Mouse (Mus musculus): ENCODE measurements at regions not wholly inside any gene's neighbourhood (a gene's known extent, or its start where the extent isn't known, plus 50 kb on each side); places are given as distances from the start of the nearest gene placed in this dataset.

- Histone ChIP-seq H3K4me1 (replicated peaks) (no peaks in the 10 kb centered on the region), H3K27ac (no peak overlapping the region), H3K9me3 (no peaks in the 10 kb centered on the region), H3K27me3 (replicated peaks) (no peaks in the 10 kb centered on the region), H3K4me3 (replicated peaks) (no peak overlapping the region), H3K9ac (no peak overlapping the region), H3K4me2 (replicated peaks) (no peak overlapping the region), H3K36me3 (no peaks in the 10 kb centered on the region)
- ATAC-seq, result no peak
- 35% methylated on average over 4 of the region's 4 CpGs for WGBS
Measured at GRCm38 (mm10) chr1:193568586-193569174, 198.6 kb upstream of the Camk1g start.

GRCm38 (mm10) chr1:193567217-193567616 lies 197.1 kb upstream of the Camk1g start:
- 57% methylated on average over 1 of the region's 1 CpGs for WGBS
- Histone ChIP-seq H3K36me3 (no peaks in the 10 kb centered on the region), H3K9me3 (no peaks in the 10 kb centered on the region), H3K4me2 (replicated peaks) (no peak overlapping the region), H3K9ac (no peak overlapping the region), H3K4me1 (replicated peaks) (no peaks in the 10 kb centered on the region), H3K27me3 (replicated peaks) (no peaks in the 10 kb centered on the region), H3K4me3 (replicated peaks) (no peak overlapping the region), H3K27ac (no peak overlapping the region)
- no peak for ATAC-seq

- WGBS, result 67% methylated on average over 3 of the region's 3 CpGs
- Histone ChIP-seq H3K9ac (no peak overlapping the region), H3K4me2 (replicated peaks) (no peak overlapping the region), H3K4me1 (replicated peaks) (no peaks in the 10 kb centered on the region), H3K9me3 (no peaks in the 10 kb centered on the region), H3K27ac (no peak overlapping the region), H3K4me3 (replicated peaks) (no peak overlapping the region), H3K36me3 (no peaks in the 10 kb centered on the region), H3K27me3 (replicated peaks) (no peaks in the 10 kb centered on the region)
- ATAC-seq, result no peak
Measured at GRCm38 (mm10) chr1:193564225-193564624, 194.1 kb upstream of the Camk1g start.

- Histone ChIP-seq H3K4me2 (replicated peaks) (no peak overlapping the region), H3K9ac (no peak overlapping the region), H3K4me1 (replicated peaks) (0 out of 2 replicates have a peak, but pooled peaks cover 2% of the 10 kb centered on the region), H3K27ac (no peak overlapping the region), H3K4me3 (replicated peaks) (no peak overlapping the region), H3K9me3 (no peaks in the 10 kb centered on the region), H3K27me3 (replicated peaks) (no peaks in the 10 kb centered on the region), H3K36me3 (no peaks in the 10 kb centered on the region)
- no peak for ATAC-seq
- WGBS, result 88% methylated on average over 2 of the region's 2 CpGs
Measured at GRCm38 (mm10) chr1:193562242-193562641, 192.1 kb upstream of the Camk1g start.

- Histone ChIP-seq H3K4me3 (replicated peaks) (no peak overlapping the region), H3K9ac (no peak overlapping the region), H3K9me3 (no peaks in the 10 kb centered on the region), H3K4me1 (replicated peaks) (0 out of 2 replicates have a peak, but pooled peaks cover 2% of the 10 kb centered on the region), H3K27me3 (replicated peaks) (no peaks in the 10 kb centered on the region), H3K36me3 (no peaks in the 10 kb centered on the region), H3K27ac (no peak overlapping the region), H3K4me2 (replicated peaks) (no peak overlapping the region)
- 28% methylated on average over 4 of the region's 4 CpGs for WGBS
- ATAC-seq, result no peak
Measured at GRCm38 (mm10) chr1:193558122-193558521, 188.0 kb upstream of the Camk1g start.

- 81% methylated on average over 3 of the region's 3 CpGs for WGBS
- H3K27me3 ChIP-seq (replicated peaks), result no peaks in the 10 kb centered on the region
- no peak for ATAC-seq
Measured at GRCm38 (mm10) chr1:193554731-193555130, 184.6 kb upstream of the Camk1g start.

GRCm38 (mm10) chr1:193552348-193552747 lies 182.2 kb upstream of the Camk1g start:
- Histone ChIP-seq H3K27ac (no peak overlapping the region), H3K36me3 (no peaks in the 10 kb centered on the region), H3K4me2 (replicated peaks) (no peak overlapping the region), H3K9ac (no peak overlapping the region), H3K4me1 (replicated peaks) (0 out of 2 replicates have a peak, but pooled peaks cover 2% of the 10 kb centered on the region), H3K27me3 (replicated peaks) (no peaks in the 10 kb centered on the region), H3K9me3 (no peaks in the 10 kb centered on the region), H3K4me3 (replicated peaks) (no peak overlapping the region)
- ATAC-seq, result no peak
- 63% methylated on average over 2 of the region's 2 CpGs for WGBS

More at GRCm38 (mm10) chr1:193554731-193555130, 184.6 kb upstream of the Camk1g start:
- no peak overlapping the region for H3K9ac ChIP-seq
- no peak overlapping the region for H3K4me2 ChIP-seq (replicated peaks)
- no peak overlapping the region for H3K27ac ChIP-seq
- H3K4me3 ChIP-seq (replicated peaks), result no peak overlapping the region
- H3K36me3 ChIP-seq, result no peaks in the 10 kb centered on the region
- H3K9me3 ChIP-seq, result no peaks in the 10 kb centered on the region
- H3K4me1 ChIP-seq (replicated peaks), result 0 out of 2 replicates have a peak, but pooled peaks cover 5% of the 10 kb centered on the region

GRCm38 (mm10) chr1:193551340-193551739 lies 181.2 kb upstream of the Camk1g start:
- H3K27ac ChIP-seq, result no peak overlapping the region
- no peak overlapping the region for H3K4me2 ChIP-seq (replicated peaks)
- no peaks in the 10 kb centered on the region for H3K36me3 ChIP-seq
- no peak overlapping the region for H3K4me3 ChIP-seq (replicated peaks)
- no peaks in the 10 kb centered on the region for H3K9me3 ChIP-seq
- 62% methylated on average over 1 of the region's 1 CpGs for WGBS
- 0 out of 2 replicates have a peak, but pooled peaks cover 2% of the 10 kb centered on the region for H3K4me1 ChIP-seq (replicated peaks)
- H3K27me3 ChIP-seq (replicated peaks), result no peaks in the 10 kb centered on the region
- no peak overlapping the region for H3K9ac ChIP-seq
- ATAC-seq, result no peak

GRCm38 (mm10) chr1:193550761-193551160 lies 180.7 kb upstream of the Camk1g start:
- H3K27ac ChIP-seq, result no peak overlapping the region
- no peaks in the 10 kb centered on the region for H3K9me3 ChIP-seq
- no peak for ATAC-seq
- H3K4me3 ChIP-seq (replicated peaks), result no peak overlapping the region
- no peak overlapping the region for H3K4me2 ChIP-seq (replicated peaks)
- 25% methylated on average over 2 of the region's 2 CpGs for WGBS
- 0 out of 2 replicates have a peak, but pooled peaks cover 2% of the 10 kb centered on the region for H3K4me1 ChIP-seq (replicated peaks)
- H3K27me3 ChIP-seq (replicated peaks), result no peaks in the 10 kb centered on the region
- H3K9ac ChIP-seq, result no peak overlapping the region
- no peaks in the 10 kb centered on the region for H3K36me3 ChIP-seq

- no peaks in the 10 kb centered on the region for H3K9me3 ChIP-seq
- H3K4me2 ChIP-seq (replicated peaks), result no peak overlapping the region
- no peak for ATAC-seq
- H3K9ac ChIP-seq, result no peak overlapping the region
- no peaks in the 10 kb centered on the region for H3K27me3 ChIP-seq (replicated peaks)
- H3K27ac ChIP-seq, result no peak overlapping the region
- H3K4me3 ChIP-seq (replicated peaks), result no peak overlapping the region
- 0 out of 2 replicates have a peak, but pooled peaks cover 2% of the 10 kb centered on the region for H3K4me1 ChIP-seq (replicated peaks)
- WGBS, result 74% methylated on average over 2 of the region's 2 CpGs
- H3K36me3 ChIP-seq, result no peaks in the 10 kb centered on the region
Measured at GRCm38 (mm10) chr1:193547356-193547755, 177.3 kb upstream of the Camk1g start.

GRCm38 (mm10) chr1:193546044-193546432 lies 175.9 kb upstream of the Camk1g start:
- WGBS, result 88% methylated on average over 2 of the region's 2 CpGs
- Histone ChIP-seq H3K27ac (no peak overlapping the region), H3K4me3 (replicated peaks) (no peak overlapping the region), H3K4me1 (replicated peaks) (0 out of 2 replicates have a peak, but pooled peaks cover 2% of the 10 kb centered on the region), H3K27me3 (replicated peaks) (no peaks in the 10 kb centered on the region), H3K36me3 (no peaks in the 10 kb centered on the region), H3K4me2 (replicated peaks) (no peak overlapping the region), H3K9me3 (no peaks in the 10 kb centered on the region), H3K9ac (no peak overlapping the region)
- ATAC-seq, result no peak

GRCm38 (mm10) chr1:193545406-193546043 lies 175.4 kb upstream of the Camk1g start:
- Histone ChIP-seq H3K36me3 (no peaks in the 10 kb centered on the region), H3K4me1 (replicated peaks) (no peaks in the 10 kb centered on the region), H3K4me3 (replicated peaks) (no peak overlapping the region), H3K9ac (no peak overlapping the region), H3K9me3 (no peaks in the 10 kb centered on the region), H3K27ac (no peak overlapping the region), H3K27me3 (replicated peaks) (no peaks in the 10 kb centered on the region), H3K4me2 (replicated peaks) (no peak overlapping the region)
- 78% methylated on average over 4 of the region's 4 CpGs for WGBS
- no peak for ATAC-seq

GRCm38 (mm10) chr1:193544804-193545203 lies 174.7 kb upstream of the Camk1g start:
- Histone ChIP-seq H3K9me3 (no peaks in the 10 kb centered on the region), H3K27me3 (replicated peaks) (no peaks in the 10 kb centered on the region), H3K36me3 (no peaks in the 10 kb centered on the region), H3K4me1 (replicated peaks) (no peaks in the 10 kb centered on the region; the same call in 1 of the 2 replicates), H3K4me2 (replicated peaks) (no peak overlapping the region), H3K9ac (no peak overlapping the region), H3K27ac (no peak overlapping the region), H3K4me3 (replicated peaks) (no peak overlapping the region)
- ATAC-seq, result no peak
